Mouse (Mus musculus): ENCODE results near the gene Ago1.

- TF ChIP-seq CTCF (IDR thresholded peaks at IDR 0.05; ENCODE audit: borderline replicate concordance, insufficient read depth, low read depth, low read length) (no peak), POLR2A (IDR thresholded peaks at IDR 0.05; ENCODE audit: borderline replicate concordance, insufficient read depth, low read length) (no peak)
Measured at GRCm38 (mm10) chr4:126465843-126466242, 2.5 kb downstream of the Ago1 start.
